Mouse (Mus musculus): Measurements from ENCODE around the gene Rabgap1l.

The Rabgap1l gene

DNA sequence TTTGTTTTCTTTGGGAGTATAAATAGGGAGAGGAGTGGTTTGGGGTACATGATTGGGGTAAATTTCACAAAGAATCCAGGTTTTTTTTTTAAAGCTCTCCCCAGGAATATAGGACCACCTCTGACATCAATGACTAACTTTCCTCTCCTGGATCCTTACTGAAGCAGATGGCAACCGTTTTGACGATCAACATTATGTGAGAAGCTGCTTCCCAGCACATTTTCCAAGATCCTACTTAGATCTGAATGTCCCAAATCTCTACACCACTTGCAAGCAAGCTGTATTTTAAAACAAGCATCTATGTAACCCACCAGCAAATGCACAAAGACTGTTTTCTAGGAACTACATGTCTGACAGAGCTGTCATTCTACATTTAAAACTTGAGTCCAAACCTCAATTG, 311.4 kb downstream of the Rabgap1l start:
- DNase-seq, result no peak

DNA sequence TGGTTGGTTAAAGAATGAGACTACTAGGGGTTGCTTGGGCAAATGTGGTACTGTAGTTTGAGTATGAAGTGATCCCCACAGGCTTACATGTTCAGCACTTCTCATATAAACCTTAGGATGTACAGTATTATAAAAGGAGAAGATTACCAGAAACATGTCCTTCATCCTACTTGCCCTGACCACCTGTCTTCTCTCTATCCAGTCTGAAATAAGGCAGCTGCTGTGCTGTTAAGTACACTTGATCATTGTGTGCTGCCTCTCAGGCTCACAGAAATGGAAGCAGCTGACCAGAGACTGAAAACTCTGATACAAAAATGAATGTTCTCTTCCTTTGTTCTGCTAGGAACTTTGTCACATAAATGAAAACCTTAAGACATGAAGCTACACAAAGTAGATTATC, 325.6 kb downstream of the Rabgap1l start:
- DNase-seq, result no peak

DNA sequence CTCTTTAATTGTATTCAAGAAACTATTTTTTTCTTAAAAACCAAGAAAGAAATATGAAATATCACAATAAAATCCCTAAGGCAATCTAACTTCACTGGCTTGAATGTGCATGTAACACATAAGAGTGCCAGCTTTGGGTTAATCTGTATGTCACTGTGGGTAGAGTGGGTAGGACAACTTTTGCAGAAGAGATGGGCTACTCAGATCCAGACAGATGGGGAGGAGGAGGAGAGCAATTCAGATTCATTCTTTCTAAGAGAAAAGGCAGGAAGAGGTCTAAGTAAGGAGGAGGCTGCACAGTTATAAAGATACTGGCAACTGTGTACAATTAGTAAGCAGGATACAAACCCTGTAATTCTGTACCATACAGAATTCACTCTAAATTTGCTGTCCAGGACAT, 327.8 kb downstream of the Rabgap1l start:
- DNase-seq, result no peak

DNA sequence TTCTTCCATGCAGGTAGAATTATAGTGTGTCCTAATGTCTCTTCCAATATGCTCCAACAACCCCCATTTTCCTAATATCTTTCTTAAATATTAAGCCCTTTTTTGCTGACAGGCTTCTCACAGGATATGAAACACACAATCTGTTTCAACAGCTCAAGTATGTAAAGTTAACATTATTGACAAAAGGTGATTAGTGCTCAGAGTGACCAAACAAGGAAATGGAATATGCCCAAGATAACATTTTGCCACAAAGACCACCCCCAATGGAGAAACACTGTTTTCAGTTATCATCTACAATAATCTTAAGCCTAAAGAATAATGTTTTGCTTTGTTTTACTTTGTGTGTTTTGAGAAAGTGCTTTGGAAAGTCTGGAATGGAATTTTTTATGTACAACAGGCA, 328.9 kb downstream of the Rabgap1l start:
- no peak for DNase-seq

DNA sequence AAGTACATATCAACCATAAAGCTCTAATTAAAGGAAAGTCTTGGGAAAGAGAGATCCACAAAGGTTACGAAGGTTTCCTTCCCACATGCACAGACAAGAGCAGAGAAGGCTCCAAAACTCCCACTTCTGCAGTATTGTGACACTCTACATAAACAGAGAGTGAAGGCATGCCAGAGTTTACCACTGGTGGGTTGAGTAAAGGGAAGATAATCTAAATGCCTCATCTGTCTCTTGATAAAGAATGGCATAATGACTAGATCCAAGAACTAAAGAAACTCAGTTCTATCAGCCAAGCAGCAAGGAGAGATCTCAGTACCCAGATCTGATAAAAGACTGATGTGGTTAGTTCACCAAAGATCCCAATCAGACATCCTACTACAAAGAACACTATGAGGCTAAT, 332.7 kb downstream of the Rabgap1l start:
- DNase-seq, result no peak

DNA sequence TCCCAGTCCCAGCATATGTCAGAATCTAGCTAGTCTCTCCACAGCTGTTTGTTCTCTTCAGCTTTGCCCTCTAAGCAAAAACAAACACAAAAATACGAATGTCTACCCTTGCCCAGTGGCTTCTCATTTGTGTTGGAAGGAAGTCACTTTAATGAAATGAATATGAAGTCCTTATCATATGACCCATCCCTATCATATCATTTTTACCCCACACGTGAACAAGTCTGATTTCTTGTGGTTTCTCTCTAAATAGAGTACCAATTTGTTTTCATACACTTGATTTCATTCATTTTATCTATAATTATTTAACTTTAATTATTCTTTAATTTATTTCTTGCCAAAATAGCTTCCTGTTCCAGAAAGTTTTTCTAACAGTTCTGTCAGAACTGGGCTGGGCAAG, 341.3 kb downstream of the Rabgap1l start:
- DNase-seq, result no peak

DNA sequence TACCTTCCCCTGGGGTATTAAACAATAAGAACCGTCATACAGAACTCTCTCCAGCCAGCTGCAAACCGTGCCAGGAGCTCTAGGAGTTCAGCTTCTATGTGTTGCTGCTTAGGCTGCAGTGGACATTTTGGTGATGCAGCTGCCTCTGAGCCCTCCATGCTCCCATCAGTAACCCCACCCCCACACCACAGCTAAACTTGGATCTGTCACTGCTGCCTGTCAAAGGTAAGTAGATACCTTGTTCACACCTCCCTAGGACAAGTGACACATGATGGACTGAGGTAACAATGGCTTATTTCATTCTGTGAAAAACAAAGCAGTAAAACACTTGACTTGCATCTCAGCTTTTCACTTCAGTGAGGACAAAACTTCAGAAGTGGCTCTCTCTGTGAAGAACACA, 344.3 kb downstream of the Rabgap1l start:
- DNase-seq, result no peak

DNA sequence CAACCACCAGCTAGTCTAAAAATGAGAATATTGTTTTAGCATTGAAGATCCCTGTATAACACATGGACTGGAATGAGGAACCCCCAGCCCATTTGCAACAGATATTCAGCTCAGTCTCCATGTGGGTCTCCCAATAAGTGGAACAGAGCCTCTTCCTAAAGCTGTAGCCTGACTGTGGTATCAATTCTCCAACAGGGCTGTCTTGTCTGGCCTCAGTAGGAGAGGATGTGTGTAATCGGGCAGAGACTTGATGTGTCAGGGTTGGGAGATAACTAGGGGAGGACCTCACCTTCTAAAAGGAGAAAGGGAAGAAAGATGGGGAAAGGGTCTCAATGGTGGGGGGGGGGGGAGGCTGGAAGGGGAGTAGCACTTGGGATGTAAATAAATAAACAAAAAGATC, 346.2 kb downstream of the Rabgap1l start:
- DNase-seq, result no peak

DNA sequence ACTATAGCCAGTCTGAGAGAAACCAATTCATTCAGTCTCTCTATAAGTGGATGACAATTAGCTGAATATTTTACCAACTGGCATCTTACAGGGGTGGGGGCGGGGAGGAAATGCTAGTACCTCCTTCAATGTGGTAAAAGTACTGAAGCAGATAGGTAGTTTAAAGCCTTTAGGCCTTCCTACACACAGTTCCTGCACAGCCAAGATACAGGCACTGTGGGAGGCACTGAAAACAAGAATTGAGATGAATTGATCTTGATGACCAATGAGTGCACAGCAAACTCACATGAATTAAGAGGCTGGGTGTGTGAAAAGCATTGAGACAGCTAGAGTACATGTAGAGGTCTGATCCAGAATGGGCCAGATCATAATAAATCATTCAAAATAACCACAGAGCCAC, 349.5 kb downstream of the Rabgap1l start:
- no peak for DNase-seq

DNA sequence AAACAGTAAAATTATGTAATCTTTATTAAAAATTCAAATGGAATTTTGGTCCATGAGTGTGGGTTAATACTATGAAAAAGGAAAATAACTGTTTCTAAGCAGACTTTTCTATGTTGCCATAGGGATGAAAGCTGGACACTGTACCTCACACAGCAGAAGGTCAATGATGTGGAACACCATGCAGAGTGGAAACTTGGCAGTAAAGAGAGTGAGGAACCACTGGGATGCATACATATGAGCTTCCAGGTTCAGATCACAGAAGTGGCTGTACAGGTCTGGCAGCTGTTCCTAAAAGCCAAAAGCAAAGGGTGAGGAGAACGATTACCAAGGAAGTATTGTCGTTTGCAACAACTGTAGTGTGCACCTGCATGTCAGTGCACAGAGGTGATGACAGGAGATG, 351.3 kb downstream of the Rabgap1l start:
- DNase-seq, result no peak

DNA sequence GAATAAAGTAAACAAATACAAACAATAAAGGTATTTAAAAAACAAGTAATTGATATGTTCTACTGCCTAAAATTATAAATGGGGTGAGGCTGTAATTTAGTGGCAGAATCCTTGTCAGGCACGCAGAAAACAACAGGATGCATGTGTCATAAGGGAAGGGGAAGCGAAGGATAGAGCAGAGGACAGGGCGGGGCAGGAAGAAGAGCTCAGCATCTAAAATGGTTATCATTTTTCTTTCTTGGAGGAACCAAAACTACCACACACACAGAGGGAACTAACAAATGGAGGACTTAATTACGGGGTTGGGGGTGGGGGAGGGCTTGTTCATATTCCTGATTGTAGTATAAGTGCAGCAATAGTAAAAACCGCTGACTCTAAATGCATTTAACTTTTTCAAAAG, 351.9 kb downstream of the Rabgap1l start:
- no peak for DNase-seq

DNA sequence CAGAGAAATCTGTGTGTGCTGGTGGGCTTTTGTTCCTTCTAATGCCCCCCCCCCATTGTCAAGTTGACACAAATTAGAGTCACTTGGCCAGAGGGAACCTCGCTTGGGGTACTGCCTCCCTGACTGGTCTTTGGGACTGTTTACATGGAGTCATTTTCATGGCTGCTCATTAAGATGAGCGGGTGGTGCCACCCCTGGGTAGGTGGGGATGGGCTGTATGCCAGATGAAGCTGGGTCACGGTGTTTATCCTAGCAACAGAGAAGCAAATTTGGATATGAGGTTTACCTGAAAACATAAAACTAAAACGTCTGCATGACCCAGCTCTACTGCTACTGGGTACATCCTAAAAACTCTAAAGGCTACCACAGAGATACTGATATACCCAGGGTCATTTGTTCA, 354.2 kb downstream of the Rabgap1l start:
- DNase-seq, result no peak

DNA sequence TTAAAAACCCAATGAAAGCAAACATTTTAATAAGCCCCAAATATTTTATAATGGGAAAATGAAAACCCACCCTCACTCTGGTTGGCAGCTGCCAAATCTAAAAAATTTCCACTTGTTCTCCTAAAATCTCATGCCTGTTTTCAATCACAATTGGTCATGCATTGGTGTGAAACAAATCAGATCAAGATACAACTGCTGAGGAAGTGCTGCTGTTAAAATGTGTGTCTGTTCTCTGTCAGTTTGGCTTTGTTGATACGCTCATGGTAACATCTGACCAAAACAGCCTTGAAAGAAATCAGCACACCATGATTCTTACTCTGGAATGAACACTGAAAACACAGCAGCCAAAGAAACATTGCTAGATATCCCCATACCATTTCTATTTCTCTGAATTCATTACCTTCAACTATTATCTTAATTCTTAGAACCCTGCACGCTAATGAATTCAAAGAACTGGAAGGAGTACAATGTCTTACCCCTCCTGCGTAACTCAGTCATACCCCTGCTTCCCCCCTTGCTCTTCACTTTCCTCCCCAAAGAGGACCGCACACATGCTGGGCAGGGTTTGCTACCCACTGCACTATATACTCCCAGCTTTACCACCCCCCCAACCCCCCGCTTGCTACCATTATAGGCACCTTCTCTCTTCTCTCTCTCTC, 375.7 kb downstream of the Rabgap1l start:
- no peak for DNase-seq

DNA sequence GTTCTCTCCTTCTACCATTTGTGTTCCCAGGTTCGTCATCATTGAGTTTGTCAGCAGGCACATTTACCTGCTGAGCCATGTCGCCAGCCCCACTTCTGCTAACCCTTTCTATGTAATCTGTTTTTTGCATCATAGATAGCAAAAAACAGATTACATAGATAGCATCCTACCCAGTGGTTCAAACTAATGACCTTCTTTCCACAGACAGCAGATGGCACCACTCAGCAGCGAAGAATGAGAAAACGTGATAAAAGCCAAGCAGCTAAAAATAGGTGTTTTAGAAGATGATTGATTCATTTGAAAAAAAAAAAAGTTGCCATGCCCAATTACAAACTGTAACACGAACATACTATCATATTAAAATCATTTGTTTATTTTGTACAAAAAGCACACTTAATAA, 382.2 kb downstream of the Rabgap1l start:
- peak; percentile 61 for DNase-seq

DNA sequence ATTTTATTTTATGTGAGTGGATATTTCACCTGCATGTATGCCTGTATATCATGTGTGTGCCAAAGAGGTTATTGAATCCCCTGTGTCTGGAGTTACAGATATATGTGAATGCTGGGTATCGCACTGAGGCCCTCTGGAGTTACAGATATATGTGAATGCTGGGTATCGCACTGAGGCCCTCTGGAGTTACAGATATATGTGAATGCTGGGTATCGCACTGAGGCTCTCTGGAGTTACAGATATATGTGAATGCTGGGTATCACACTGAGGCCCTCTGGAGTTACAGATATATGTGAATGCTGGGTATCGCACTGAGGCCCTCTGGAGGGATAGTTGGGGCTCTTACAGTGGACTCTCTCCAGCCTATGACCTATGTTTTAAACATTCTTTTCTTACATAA, 383.3 kb downstream of the Rabgap1l start:
- peak; percentile 73 for DNase-seq

DNA sequence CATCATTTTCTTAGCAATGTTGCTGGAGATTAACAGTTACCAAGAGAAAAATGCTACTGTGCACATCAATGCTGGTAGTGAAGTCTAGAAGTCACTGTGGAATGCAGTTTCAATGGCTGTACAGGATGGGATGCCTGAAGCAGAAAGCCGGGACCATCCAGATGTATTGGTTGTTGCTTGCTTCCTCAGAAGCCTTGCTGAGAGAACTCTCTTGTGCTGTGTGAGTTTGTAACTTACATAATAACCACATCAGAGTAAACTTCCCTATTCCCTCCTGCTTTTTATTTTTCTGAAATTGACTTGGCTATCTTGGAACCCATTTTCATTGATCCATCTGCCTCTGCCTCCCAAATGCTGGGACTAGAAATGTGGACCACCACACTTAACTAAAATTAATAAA, 383.9 kb downstream of the Rabgap1l start:
- no peak for DNase-seq

DNA sequence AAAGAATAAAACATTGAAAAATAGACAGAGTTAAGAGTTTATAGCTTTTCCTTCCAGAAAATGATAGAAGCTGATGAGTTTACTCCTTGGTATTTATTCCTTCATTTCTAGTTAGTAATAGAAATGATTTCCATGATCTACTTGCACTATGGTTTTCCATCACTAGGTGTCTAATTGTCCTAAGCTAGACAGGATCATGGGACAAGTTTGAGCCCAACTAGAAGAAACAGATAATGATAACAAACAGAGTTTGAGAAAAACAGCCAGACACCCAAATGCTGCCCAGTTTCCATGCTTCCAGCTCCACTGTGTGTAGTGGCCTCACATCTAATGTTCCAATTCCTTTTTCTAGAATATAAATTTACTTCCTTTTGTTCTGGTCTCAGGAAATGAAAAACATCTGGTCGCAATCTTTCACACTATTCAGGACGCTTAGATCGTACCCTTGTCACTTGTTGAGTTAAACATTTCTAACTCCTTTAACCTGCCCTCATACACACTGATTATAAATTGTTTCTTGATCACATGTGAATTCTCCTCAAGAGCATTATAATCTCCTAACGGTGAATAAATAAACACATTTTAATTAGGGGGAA, 384.6 kb downstream of the Rabgap1l start:
- no peak for DNase-seq

DNA sequence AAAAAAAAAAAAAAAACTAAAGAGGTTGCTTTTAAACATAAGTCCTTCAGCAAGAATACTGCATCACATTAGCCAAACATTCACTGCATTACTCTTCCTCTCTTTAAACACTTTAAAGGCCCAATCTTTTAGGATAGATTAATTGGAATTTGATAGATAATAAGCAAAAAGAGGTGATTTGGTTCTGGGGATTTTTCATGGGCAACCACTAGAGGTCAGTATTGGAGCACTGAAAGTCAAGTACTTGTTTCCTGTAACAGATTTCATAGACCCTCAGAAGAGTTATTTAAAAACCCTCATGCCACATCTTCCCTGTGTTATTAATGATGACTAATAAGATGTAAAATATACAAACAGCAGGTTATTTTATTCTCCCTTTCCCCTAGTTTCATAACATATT, 393.6 kb downstream of the Rabgap1l start:
- peak; percentile 44 for DNase-seq

DNA sequence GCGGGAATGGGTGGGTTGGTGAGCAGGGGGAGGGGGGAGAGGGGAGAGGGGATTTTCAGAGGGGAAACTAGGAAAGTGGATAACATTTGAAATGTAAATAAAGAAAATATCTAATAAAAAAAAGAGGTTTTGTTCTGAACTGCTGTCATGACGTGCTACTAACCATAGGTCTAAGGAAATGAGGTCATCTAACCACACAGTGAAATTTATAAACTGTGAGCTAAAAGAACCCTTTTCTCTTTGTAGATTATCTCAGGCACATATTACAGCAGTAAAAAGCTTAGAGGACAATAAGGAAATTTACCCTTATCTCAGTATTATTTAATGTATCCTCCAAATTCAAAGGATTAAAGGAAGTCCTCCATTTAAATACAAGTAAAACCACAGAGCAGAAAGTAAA, 396.0 kb downstream of the Rabgap1l start:
- DNase-seq, result no peak

DNA sequence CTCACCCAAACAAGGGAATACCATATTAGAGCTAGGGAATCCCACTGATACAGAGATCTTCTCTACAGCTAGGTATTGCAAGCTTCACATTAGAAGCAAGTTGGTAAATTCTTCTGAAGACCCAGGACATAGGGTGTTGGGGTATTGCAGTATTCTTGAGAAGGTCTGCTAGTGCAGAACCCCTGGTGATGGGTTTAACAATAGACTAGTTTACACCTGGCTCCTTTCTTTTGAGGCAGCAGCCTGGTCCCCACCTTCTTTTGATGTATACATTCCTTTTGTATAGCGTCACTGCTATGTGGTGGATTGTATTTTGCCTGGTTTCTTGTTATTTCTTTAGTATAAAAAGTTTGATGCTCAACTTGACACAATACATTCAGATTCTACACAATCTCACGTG, 405.6 kb downstream of the Rabgap1l start:
- no peak for DNase-seq

DNA sequence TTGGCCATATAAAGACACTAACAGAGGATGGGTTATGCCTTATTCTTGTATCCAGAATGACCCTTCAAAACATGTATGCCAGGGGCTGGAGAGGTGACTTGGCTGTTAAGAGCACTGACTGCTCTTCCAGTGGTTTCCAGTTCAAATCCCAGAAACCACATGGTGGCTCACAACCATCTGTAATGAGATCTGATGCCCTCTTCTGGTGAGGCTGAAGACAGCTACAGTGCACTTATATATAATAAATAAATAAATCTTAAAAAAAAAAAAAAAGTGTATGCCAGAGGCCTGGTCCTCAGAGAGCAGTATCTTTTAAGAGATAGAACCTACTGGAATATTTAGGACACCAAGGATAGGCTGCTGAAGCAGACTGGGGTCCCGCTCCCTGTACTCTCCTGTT, 414.6 kb downstream of the Rabgap1l start:
- DNase-seq, result no peak

DNA sequence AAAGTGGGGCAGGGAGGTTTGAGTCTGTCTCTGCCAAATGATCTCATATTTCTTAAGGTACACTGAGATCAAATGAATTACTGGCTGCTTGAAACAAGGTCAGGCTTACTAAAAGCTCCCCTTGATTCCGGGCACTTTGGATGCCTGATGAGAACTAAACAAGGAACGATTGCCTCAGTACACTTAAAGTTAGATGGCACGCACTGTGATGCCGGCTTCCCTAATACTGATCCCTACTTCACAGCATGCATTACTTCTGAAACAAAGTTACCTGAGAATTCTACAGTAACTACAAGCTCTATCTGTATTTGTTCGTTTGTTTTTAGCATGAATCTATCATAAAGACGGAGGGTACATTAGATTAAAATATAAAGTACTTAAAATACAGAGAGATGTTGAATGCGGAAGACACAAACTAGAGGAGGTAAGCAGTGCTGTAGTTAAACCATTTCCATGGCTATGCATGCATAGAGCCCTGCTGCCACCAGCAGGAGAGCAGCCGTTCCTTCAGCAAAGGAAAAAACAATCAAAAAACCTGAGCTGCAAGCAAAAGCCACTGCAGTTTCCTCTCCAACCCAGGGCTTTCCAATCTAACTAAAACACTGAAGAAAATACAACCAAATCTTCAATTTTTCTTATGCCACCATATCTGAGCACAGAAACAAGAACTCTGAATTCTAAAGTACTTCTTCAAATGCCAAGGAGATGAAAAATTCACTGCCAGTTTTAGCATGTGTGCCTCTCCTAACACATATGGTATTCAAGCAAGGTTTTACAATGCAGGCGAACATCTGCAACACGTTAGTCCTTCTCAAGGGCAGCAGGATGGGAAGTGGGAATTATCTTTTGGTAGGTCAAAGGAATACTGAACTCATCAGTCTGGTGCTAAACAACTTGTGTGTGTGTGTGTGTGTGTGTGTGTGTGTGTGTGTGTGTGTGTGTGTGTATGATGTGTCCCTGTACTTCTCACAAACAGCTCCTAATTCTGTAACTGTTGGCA, 415.4 kb downstream of the Rabgap1l start:
- DNase-seq, result peak; percentile 23

DNA sequence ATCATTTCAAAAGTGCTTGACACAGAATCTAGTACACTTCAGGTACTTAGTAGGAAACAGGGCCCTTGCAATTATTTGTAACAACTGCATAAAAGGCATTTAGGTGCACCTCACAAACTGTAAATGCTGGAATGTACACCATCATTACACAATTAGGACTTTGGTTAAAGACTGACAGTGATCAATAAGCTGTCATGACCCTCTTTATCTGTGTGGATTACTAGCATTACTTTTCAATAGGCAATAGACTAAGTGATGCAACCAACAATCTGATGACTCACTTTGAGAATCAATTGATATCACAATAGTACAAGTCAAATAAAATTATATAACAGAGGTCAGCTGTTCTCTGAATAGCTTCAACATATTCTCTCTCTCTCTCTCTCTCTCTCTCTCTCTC, 418.5 kb downstream of the Rabgap1l start:
- DNase-seq, result no peak

DNA sequence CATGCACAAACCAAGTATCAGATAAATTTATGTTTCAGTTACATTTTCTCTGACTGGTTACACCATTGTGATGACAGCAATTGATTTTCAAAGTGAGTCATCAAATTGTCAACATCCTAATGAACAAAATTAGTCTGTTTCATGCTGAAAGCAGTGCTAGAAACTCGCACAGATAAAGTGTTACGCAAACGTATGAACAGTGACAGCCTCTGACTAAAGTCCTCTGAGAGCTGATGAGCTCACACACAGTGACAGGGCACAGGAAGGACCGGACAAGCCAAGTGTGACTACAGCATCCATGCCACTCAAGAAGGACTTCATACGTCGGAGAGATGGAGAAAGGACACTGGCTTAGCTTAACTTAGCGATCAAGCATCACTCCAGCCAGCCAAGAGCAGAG, 419.7 kb downstream of the Rabgap1l start:
- DNase-seq, result no peak

All from liver (tissue).